Mouse (Mus musculus) CH12.LX (cell line): ENCODE measurements around the gene Cacna1h.

Source experiments
- CTCF ChIP-seq, 2 experiments: IDR thresholded peaks in 1 of 2; conservative IDR thresholded peaks in 1 of 2; 2 replicates each; pipeline ENCODE4 v1.5.1; 2011 to 2012; ENCODE audit warnings: low read depth in 2 of 2, low read length in 2 of 2, improper control_type of control experiment in 1 of 2, inconsistent platforms in 1 of 2, mild to moderate bottlenecking in 1 of 2, moderate library complexity in 1 of 2
- EP300 ChIP-seq: IDR thresholded peaks from 2 replicates; pipeline ENCODE4 v1.6.1; 2011; ENCODE audit warnings: low read length, improper control_type of control experiment
- JUN ChIP-seq: IDR thresholded peaks from 2 replicates; pipeline ENCODE4 v1.6.1; 2011; ENCODE audit warnings: low read depth, mild to moderate bottlenecking, low read length, improper control_type of control experiment, moderate library complexity; ENCODE audit not compliant: insufficient read depth
- POLR2A ChIP-seq: IDR thresholded peaks from 2 replicates; pipeline ENCODE4 v1.6.1; 2011; ENCODE audit warnings: low read depth, mild to moderate bottlenecking, improper control_type of control experiment, low read length
- POLR2AphosphoS2 ChIP-seq: IDR thresholded peaks from 2 replicates; pipeline ENCODE4 v1.6.1; 2011; ENCODE audit warnings: low read depth, low read length, improper control_type of control experiment
- TCF12 ChIP-seq: IDR thresholded peaks from 2 replicates; pipeline ENCODE4 v1.6.1; 2014; ENCODE audit warnings: low read depth, mild to moderate bottlenecking, inconsistent platforms, low read length, improper control_type of control experiment
- USF1 ChIP-seq: IDR thresholded peaks from 2 replicates; pipeline ENCODE4 v1.6.1; 2014; ENCODE audit warnings: low read depth, mild to moderate bottlenecking, inconsistent platforms, low read length, improper control_type of control experiment

- TF ChIP-seq POLR2A, result no peak
- no peak for TF ChIP-seq TCF12
- no peak for TF ChIP-seq CTCF (conservative IDR thresholded peaks at IDR 0.05 in 1 of 2, IDR thresholded peaks at IDR 0.05 in 1 of 2; ENCODE audit: low read depth in 2 of 2, low read length in 2 of 2)
- TF ChIP-seq USF1, result no peak
- TF ChIP-seq POLR2AphosphoS2, result no peak
- no peak for TF ChIP-seq JUN
- no peak for TF ChIP-seq EP300
These were observed 18.7 kb downstream of the Cacna1h start for GRCm38 (mm10) chr17:25414917-25415316.
